Mouse (Mus musculus): ENCODE data around the gene Cd3d. TPM values are rescaled to one million over a fixed set of nuclear protein-coding genes. Genes with fewer than 3 reads are reported as not detected.

Gene Cd3d
- polyA plus RNA-seq, 1 experiment = not detected

- TF ChIP-seq TAL1 (IDR thresholded peaks at IDR 0.05; ENCODE audit: low read length) (no peak), GATA1 (IDR thresholded peaks at IDR 0.05; ENCODE audit: low read length) (no peak)
- Histone ChIP-seq H3K4me3 (replicated peaks) (no peak overlapping the region), H3K4me1 (ENCODE audit: control insufficient read depth) (no peaks in the 10 kb centered on the region), H3K27me3 (ENCODE audit: control insufficient read depth) (0 out of 2 replicates have a peak, but pooled peaks cover 2% of the 10 kb centered on the region), H3K9me3 (ENCODE audit: control insufficient read depth, low read length) (no peaks in the 10 kb centered on the region), H3K36me3 (ENCODE audit: control insufficient read depth) (no peaks in the 10 kb centered on the region)
Observed at GRCm38 (mm10) chr9:45007404-45007803, 25.8 kb downstream of the Cd3d start.

- H3K4me1 ChIP-seq (ENCODE audit: control insufficient read depth) = no peaks in the 10 kb centered on the region
- no peaks in the 10 kb centered on the region for H3K36me3 ChIP-seq (ENCODE audit: control insufficient read depth)
- no peak overlapping the region for H3K4me3 ChIP-seq (replicated peaks)
- H3K9me3 ChIP-seq (ENCODE audit: control insufficient read depth, low read length) = no peaks in the 10 kb centered on the region
- TF ChIP-seq GATA1 (IDR thresholded peaks at IDR 0.05; ENCODE audit: low read length) (no peak), TAL1 (IDR thresholded peaks at IDR 0.05; ENCODE audit: low read length) (no peak)
- 0 out of 2 replicates have a peak, but pooled peaks cover 2% of the 10 kb centered on the region for H3K27me3 ChIP-seq (ENCODE audit: control insufficient read depth)
Observed at GRCm38 (mm10) chr9:45008342-45008741, 26.8 kb downstream of the Cd3d start.

DNA sequence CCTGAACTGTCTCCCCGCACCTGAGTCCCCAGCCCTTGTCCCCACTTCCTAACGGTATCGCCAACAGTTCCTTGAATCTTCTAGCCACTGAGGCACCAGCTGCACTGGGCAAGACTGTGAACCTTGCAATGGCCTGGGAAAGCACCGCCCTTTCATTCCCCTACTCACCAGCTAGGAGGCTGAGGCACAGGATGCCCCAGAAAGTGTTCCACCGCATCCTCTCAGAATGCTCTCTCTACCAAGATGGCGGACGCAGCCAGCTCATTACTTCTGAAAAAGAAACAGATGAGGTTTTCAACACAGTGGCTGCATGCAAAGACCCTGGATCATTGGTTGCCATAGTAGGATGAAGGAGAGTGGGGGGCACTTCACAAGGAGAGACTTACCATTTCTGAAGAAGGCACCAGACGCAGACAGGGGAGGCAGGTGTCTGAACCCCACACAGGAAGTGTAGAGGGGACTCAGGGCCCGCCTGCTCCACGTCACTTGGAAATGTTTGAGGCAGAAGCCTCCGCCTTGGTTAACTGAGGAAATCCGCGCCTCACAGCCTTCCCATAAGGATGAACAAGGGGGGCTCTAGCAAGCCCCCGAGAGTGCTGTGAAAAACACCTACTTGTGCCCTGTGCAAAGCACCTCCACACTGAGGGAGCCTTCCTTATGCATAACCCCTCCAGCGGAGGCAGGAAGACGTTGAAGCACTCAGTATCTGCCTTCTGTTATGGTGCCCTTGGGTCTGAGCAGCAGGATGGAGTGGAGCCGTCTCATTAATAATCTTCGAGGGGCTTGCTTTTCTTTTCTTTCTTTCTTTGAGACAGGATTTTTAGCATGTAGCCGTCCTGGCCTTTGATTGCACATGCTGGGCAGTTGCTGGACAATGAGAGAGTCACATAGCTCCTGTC, 27.8 kb downstream of the Cd3d start, which contains the start of gene Cd3e:
Gene Cd3e, minus strand, starts transcription at position 448 of the 899 bp plus-strand sequence.
- Histone ChIP-seq H3K36me3 (ENCODE audit: control insufficient read depth) (no peaks in the 10 kb centered on the region), H3K27me3 (ENCODE audit: control insufficient read depth) (0 out of 2 replicates have a peak, but pooled peaks cover 2% of the 10 kb centered on the region), H3K4me3 (replicated peaks) (no peak within 1 kb of the TSS), H3K4me1 (ENCODE audit: control insufficient read depth) (no peaks in the 10 kb centered on the region), H3K9me3 (ENCODE audit: control insufficient read depth, low read length) (no peaks in the 10 kb centered on the region)
- TF ChIP-seq GATA1 (IDR thresholded peaks at IDR 0.05; ENCODE audit: low read length) (no peak), TAL1 (IDR thresholded peaks at IDR 0.05; ENCODE audit: low read length) (no peak)

DNA sequence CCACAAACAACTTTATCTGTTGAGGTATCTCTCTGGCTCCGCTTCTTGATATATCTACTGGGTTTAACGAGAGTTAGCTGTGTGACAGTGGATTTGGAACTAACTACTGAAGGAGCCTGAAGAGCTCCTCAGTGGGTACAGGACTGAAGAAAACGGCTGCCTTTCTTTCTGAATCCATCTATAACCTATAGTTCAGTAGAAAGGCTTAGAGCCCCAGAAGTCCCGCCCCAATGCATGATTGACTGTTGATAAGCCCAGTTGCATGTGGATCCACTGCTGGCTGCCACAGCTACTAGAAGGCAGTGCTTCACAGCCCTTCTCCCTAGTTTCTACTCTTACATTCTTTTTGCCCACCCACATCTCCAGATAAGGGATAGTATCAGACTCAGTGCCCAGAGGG, 28.9 kb downstream of the Cd3d start:
- Histone ChIP-seq H3K27me3 (ENCODE audit: control insufficient read depth) (0 out of 2 replicates have a peak, but pooled peaks cover 2% of the 10 kb centered on the region), H3K4me3 (replicated peaks) (no peak overlapping the region)
- TF ChIP-seq TAL1 (IDR thresholded peaks at IDR 0.05; ENCODE audit: low read length) (no peak), GATA1 (IDR thresholded peaks at IDR 0.05; ENCODE audit: low read length) (no peak)

DNA sequence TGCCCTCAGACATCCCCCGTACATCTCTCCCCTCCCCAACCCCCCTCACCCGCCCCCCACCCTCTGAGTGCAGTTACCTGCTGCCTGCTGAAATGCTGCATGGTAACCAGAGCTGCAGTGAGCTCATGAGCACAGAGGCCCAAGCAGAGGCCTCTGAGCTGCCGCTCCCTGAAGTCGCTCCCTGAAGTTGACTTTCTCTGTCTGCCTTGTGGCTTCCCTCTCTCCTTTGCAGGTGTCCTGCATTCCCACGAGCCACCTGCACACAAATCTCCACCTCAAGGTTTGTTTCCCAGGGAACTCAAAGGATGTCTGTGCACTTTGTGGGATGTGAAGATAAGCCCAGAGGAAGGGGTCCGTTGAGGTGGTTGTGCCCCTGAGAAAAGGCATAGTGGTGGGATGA, 29.7 kb downstream of the Cd3d start:
- TF ChIP-seq GATA1 (IDR thresholded peaks at IDR 0.05; ENCODE audit: low read length) (no peak), TAL1 (IDR thresholded peaks at IDR 0.05; ENCODE audit: low read length) (no peak)
- H3K4me3 ChIP-seq (replicated peaks) = no peak overlapping the region
- no peaks in the 10 kb centered on the region for H3K36me3 ChIP-seq (ENCODE audit: control insufficient read depth)
- 0 out of 2 replicates have a peak, but pooled peaks cover 2% of the 10 kb centered on the region for H3K27me3 ChIP-seq (ENCODE audit: control insufficient read depth)
- no peaks in the 10 kb centered on the region for H3K4me1 ChIP-seq (ENCODE audit: control insufficient read depth)
- H3K9me3 ChIP-seq (ENCODE audit: control insufficient read depth, low read length) = peaks cover 2% of the 10 kb centered on the region; the same call in 1 of the 2 replicates

More for the DNA sequence above, 28.9 kb downstream of the Cd3d start:
- H3K4me1 ChIP-seq (ENCODE audit: control insufficient read depth) = no peaks in the 10 kb centered on the region
- H3K36me3 ChIP-seq (ENCODE audit: control insufficient read depth) = no peaks in the 10 kb centered on the region
- peaks cover 2% of the 10 kb centered on the region; the same call in 1 of the 2 replicates for H3K9me3 ChIP-seq (ENCODE audit: control insufficient read depth, low read length)

- H3K36me3 ChIP-seq (ENCODE audit: control insufficient read depth) = no peaks in the 10 kb centered on the region
- H3K27me3 ChIP-seq (ENCODE audit: control insufficient read depth) = no peaks in the 10 kb centered on the region
- TF ChIP-seq GATA1 (IDR thresholded peaks at IDR 0.05; ENCODE audit: low read length) = no peak
- TF ChIP-seq TAL1 (IDR thresholded peaks at IDR 0.05; ENCODE audit: low read length) = no peak
- peaks cover 2% of the 10 kb centered on the region; the same call in 1 of the 2 replicates for H3K9me3 ChIP-seq (ENCODE audit: control insufficient read depth, low read length)
- H3K4me3 ChIP-seq (replicated peaks) = no peak overlapping the region
- H3K4me1 ChIP-seq (ENCODE audit: control insufficient read depth) = no peaks in the 10 kb centered on the region
Observed at GRCm38 (mm10) chr9:45014879-45015278, 33.3 kb downstream of the Cd3d start.

- Histone ChIP-seq H3K36me3 (ENCODE audit: control insufficient read depth) (no peaks in the 10 kb centered on the region), H3K27me3 (ENCODE audit: control insufficient read depth) (no peaks in the 10 kb centered on the region), H3K4me3 (replicated peaks) (no peak overlapping the region), H3K9me3 (ENCODE audit: control insufficient read depth, low read length) (peaks cover 2% of the 10 kb centered on the region; the same call in 1 of the 2 replicates), H3K4me1 (ENCODE audit: control insufficient read depth) (no peaks in the 10 kb centered on the region)
- TF ChIP-seq TAL1 (IDR thresholded peaks at IDR 0.05; ENCODE audit: low read length) (no peak), GATA1 (IDR thresholded peaks at IDR 0.05; ENCODE audit: low read length) (no peak)
Observed at GRCm38 (mm10) chr9:45015841-45016240, 34.3 kb downstream of the Cd3d start.

- TF ChIP-seq TAL1 (IDR thresholded peaks at IDR 0.05; ENCODE audit: low read length) = no peak
- no peak for TF ChIP-seq GATA1 (IDR thresholded peaks at IDR 0.05; ENCODE audit: low read length)
- Histone ChIP-seq H3K4me3 (replicated peaks) (no peak overlapping the region), H3K4me1 (ENCODE audit: control insufficient read depth) (no peaks in the 10 kb centered on the region), H3K9me3 (ENCODE audit: control insufficient read depth, low read length) (peaks cover 2% of the 10 kb centered on the region; the same call in 1 of the 2 replicates), H3K27me3 (ENCODE audit: control insufficient read depth) (no peaks in the 10 kb centered on the region), H3K36me3 (ENCODE audit: control insufficient read depth) (no peaks in the 10 kb centered on the region)
Observed at GRCm38 (mm10) chr9:45018031-45018430, 36.4 kb downstream of the Cd3d start.

GRCm38 (mm10) chr9:45022800-45023199, 41.2 kb downstream of the Cd3d start:
- TF ChIP-seq GATA1 (IDR thresholded peaks at IDR 0.05; ENCODE audit: low read length) (no peak), TAL1 (IDR thresholded peaks at IDR 0.05; ENCODE audit: low read length) (no peak)
- Histone ChIP-seq H3K36me3 (ENCODE audit: control insufficient read depth) (no peaks in the 10 kb centered on the region), H3K4me3 (replicated peaks) (no peak overlapping the region), H3K27me3 (ENCODE audit: control insufficient read depth) (peaks cover 3% of the 10 kb centered on the region), H3K9me3 (ENCODE audit: control insufficient read depth, low read length) (no peaks in the 10 kb centered on the region), H3K4me1 (ENCODE audit: control insufficient read depth) (no peaks in the 10 kb centered on the region)
